Mouse (Mus musculus): Measurements from ENCODE around the gene Rad51d.
"Not testable (repeated sequence)": the region's sequence is repeated elsewhere in the genome, so short reads cannot be mapped to it uniquely, and the experiment has no call there.

Gene Rad51d

GRCm38 (mm10) chr11:82854111-82854510 lies 36.3 kb downstream of the Rad51d start:
- no peak for DNase-seq

- no peak for DNase-seq
These were observed 37.5 kb downstream of the Rad51d start for GRCm38 (mm10) chr11:82852958-82853357.

- no peak for DNase-seq
These were observed 37.9 kb downstream of the Rad51d start for GRCm38 (mm10) chr11:82852540-82852939.

- DNase-seq = no peak
These were observed 38.3 kb downstream of the Rad51d start for GRCm38 (mm10) chr11:82852115-82852514.

- no peak for DNase-seq
These were observed 40.2 kb downstream of the Rad51d start for GRCm38 (mm10) chr11:82850259-82850658.

- no peak for DNase-seq
These were observed 42.8 kb downstream of the Rad51d start for GRCm38 (mm10) chr11:82847571-82848000.

GRCm38 (mm10) chr11:82846938-82847337 lies 43.5 kb downstream of the Rad51d start:
- no peak for DNase-seq

- no peak for DNase-seq
These were observed 44.4 kb downstream of the Rad51d start for GRCm38 (mm10) chr11:82846079-82846436.

- DNase-seq = peak; percentile 20
These were observed 44.9 kb downstream of the Rad51d start for GRCm38 (mm10) chr11:82845415-82846078.

- DNase-seq = no peak
These were observed 45.5 kb downstream of the Rad51d start for GRCm38 (mm10) chr11:82844771-82845414.

GRCm38 (mm10) chr11:82838511-82838910 lies 51.9 kb downstream of the Rad51d start:
- DNase-seq = no peak

- DNase-seq = no peak
These were observed 52.6 kb downstream of the Rad51d start for GRCm38 (mm10) chr11:82837848-82838247.

GRCm38 (mm10) chr11:82837192-82837591 lies 53.2 kb downstream of the Rad51d start:
- no peak for DNase-seq

- no peak for DNase-seq
These were observed 54.6 kb downstream of the Rad51d start for GRCm38 (mm10) chr11:82835616-82836432.

GRCm38 (mm10) chr11:82834359-82834758 lies 56.1 kb downstream of the Rad51d start:
- DNase-seq = not testable (repeated sequence)

- DNase-seq = no peak
These were observed 56.5 kb downstream of the Rad51d start for GRCm38 (mm10) chr11:82833929-82834328.

- not testable (repeated sequence) for DNase-seq
These were observed 58.0 kb downstream of the Rad51d start for GRCm38 (mm10) chr11:82832402-82832801.

- no peak for DNase-seq
These were observed 59.2 kb downstream of the Rad51d start for GRCm38 (mm10) chr11:82831008-82831893.

- no peak for DNase-seq
These were observed 63.6 kb downstream of the Rad51d start for GRCm38 (mm10) chr11:82826818-82827217.

Measured in cerebellum, adult 8-10 months (tissue).